ENCODE assay signal across 11 mouse cellular contexts in the genomic region with DNA sequence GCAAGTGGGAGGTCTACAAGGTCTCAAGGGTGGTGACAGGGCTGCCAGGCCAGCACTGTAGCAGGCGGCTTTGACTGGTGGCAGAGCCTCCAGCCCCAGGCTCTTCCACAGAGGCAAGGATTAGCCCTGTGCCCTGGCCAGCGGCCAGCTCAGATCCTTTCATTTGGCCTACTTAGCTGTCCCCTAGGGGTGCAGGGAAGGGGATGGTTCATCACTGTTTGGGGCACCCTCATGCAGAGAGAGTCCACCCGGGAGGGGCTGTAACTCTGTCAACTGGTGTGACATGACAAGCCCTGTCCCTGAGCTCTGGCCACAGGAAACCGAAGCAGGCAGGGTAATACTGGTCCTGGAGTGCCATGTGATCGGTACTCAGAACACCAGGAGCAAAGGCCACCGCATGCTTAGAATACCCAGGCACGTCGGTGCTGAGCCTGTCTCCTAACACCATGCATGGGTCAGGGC.
DNase-seq lines count a peak whose midpoint lies in the region; ATAC-seq and TF ChIP-seq lines count a peak whose summit lies in the region.
"Had no signal": no experiment of that assay in that cellular context is flagged by ENCODE, and none has a peak within 500 bp of the region (broad histone marks: within the 10 kb centered on the region; RNA-seq: fewer than 3 reads in every experiment).

No protein-coding gene starts in this region.

- no peak for DNase-seq in hindbrain, embryonic 11.5 days (ENCODE audit: low spot score)
- DNase-seq in brain, embryonic 14.5 days (ENCODE audit: low read depth), result peak; percentile 62
- peak; percentile 77 for DNase-seq in cerebellum, adult 9-10 months
- DNase-seq in lung, postnatal 25 days (ENCODE audit: low spot score), result peak; percentile 8
- no peak for DNase-seq in urinary bladder, postnatal 10 days (ENCODE audit: low spot score)
- no peak for DNase-seq in embryo, embryonic 11 days
- DNase-seq: heart, postnatal 36 days; liver, embryonic 13.5 days had no signal

- WGBS in hindbrain, embryonic 12.5 days, result 57% methylated on average over 8 of the region's 8 CpGs
- WGBS in hindbrain, embryonic 11.5 days, result 65% methylated on average over 8 of the region's 8 CpGs

- H3K4me1 ChIP-seq in hindbrain, embryonic 12.5 days, result peaks cover 8% of the 10 kb centered on the region; the same call in 1 of the 2 replicates
- no peaks in the 10 kb centered on the region for H3K4me1 ChIP-seq in hindbrain, embryonic 11.5 days (replicated peaks; ENCODE audit: control insufficient read depth, insufficient read depth, low read length)
- H3K4me1 ChIP-seq: liver, embryonic 13.5 days had no signal

- H3K4me3 ChIP-seq in hindbrain, embryonic 12.5 days, result no peak overlapping the region
- no peak overlapping the region for H3K4me3 ChIP-seq in hindbrain, embryonic 11.5 days (ENCODE audit: low read depth, low read length)
- H3K4me3 ChIP-seq: liver, embryonic 13.5 days had no signal

- H3K9me3 ChIP-seq in hindbrain, embryonic 12.5 days (replicated peaks), result no peaks in the 10 kb centered on the region
- no peaks in the 10 kb centered on the region for H3K9me3 ChIP-seq in hindbrain, embryonic 11.5 days (ENCODE audit: control insufficient read depth, low read length)
- H3K9me3 ChIP-seq: liver, embryonic 13.5 days had no signal

- H3K36me3 ChIP-seq in hindbrain, embryonic 12.5 days, result no peaks in the 10 kb centered on the region
- H3K36me3 ChIP-seq in hindbrain, embryonic 11.5 days (ENCODE audit: control insufficient read depth, insufficient read depth, low read length), result no peaks in the 10 kb centered on the region
- H3K36me3 ChIP-seq: liver, embryonic 13.5 days had no signal

- TF ChIP-seq POLR2A in brain, embryonic 14.5 days (IDR thresholded peaks at IDR 0.05; ENCODE audit: borderline replicate concordance, extremely low read depth, insufficient read depth, insufficient read length, poor library complexity, severe bottlenecking), result no peak

- no peaks in the 10 kb centered on the region for H3K27me3 ChIP-seq in hindbrain, embryonic 12.5 days
- H3K27me3 ChIP-seq in hindbrain, embryonic 11.5 days (ENCODE audit: control insufficient read depth, insufficient read depth, low read length), result no peaks in the 10 kb centered on the region
- H3K27me3 ChIP-seq: liver, embryonic 13.5 days had no signal

- H3K27ac ChIP-seq in hindbrain, embryonic 12.5 days, result no peak overlapping the region
- H3K27ac ChIP-seq in hindbrain, embryonic 11.5 days (ENCODE audit: low read depth, low read length), result no peak overlapping the region
- H3K27ac ChIP-seq: liver, embryonic 13.5 days had no signal

- H3K9ac ChIP-seq in hindbrain, embryonic 12.5 days, result no peak overlapping the region
- H3K9ac ChIP-seq in hindbrain, embryonic 11.5 days (ENCODE audit: low read depth, low read length), result no peak overlapping the region
- H3K9ac ChIP-seq: liver, embryonic 13.5 days had no signal

- no peak for TF ChIP-seq CTCF in brain, embryonic 14.5 days (IDR thresholded peaks at IDR 0.05; ENCODE audit: borderline replicate concordance, extremely low read depth, insufficient read depth, insufficient read length)

- H3K4me2 ChIP-seq in hindbrain, embryonic 12.5 days (replicated peaks), result no peak overlapping the region
- H3K4me2 ChIP-seq in hindbrain, embryonic 11.5 days (replicated peaks; ENCODE audit: low read depth, low read length), result no peak overlapping the region
- H3K4me2 ChIP-seq: liver, embryonic 13.5 days had no signal

- ATAC-seq in hindbrain, embryonic 12.5 days (ENCODE audit: low FRiP score), result 0 out of 2 replicates have a peak, but pooled peaks have one; percentile 40
- ATAC-seq in hindbrain, embryonic 11.5 days (ENCODE audit: low FRiP score), result no peak
- no peak for ATAC-seq in erythroblast, adult 5-6 weeks (replicated peaks; ENCODE audit: low FRiP score, poor library complexity, severe bottlenecking)
- ATAC-seq: activated CD4-positive, CD25-positive, alpha-beta regulatory T cell, adult 4 months had no signal

Comparison
In these comparisons a context has a peak if more than half of its experiments do, and no peak if none do; other contexts are left out.
1. DNase-seq: peak in brain, embryonic 14.5 days (single experiment), cerebellum, adult 9-10 months (single experiment) and lung, postnatal 25 days (single experiment); none in hindbrain, embryonic 11.5 days (single experiment), urinary bladder, postnatal 10 days (single experiment) and embryo, embryonic 11 days (single experiment).